Mouse (Mus musculus): ENCODE results near the gene Traf5. TPM values are rescaled to one million over a fixed set of nuclear protein-coding genes. Genes with fewer than 3 reads are reported as not detected.

Traf5 gene
- polyA plus RNA-seq, 1 experiment from 2014 or later: 2.6 TPM

GRCm38 (mm10) chr1:192107352-192107751, 15.0 kb upstream of the Traf5 start:
- Histone ChIP-seq H3K4me3 (no peak overlapping the region), H3K9me3 (no peaks in the 10 kb centered on the region), H3K27me3 (no peaks in the 10 kb centered on the region), H3K27ac (no peak overlapping the region), H3K4me2 (no peak overlapping the region), H3K36me3 (peaks cover 57% of the 10 kb centered on the region), H3K4me1 (replicated peaks) (no peaks in the 10 kb centered on the region), H3K9ac (no peak overlapping the region)
- 22% methylated on average over 2 of the region's 2 CpGs for WGBS
- no peak for ATAC-seq (ENCODE audit: low FRiP score)

GRCm38 (mm10) chr1:192105902-192106389, 13.6 kb upstream of the Traf5 start:
- Histone ChIP-seq H3K36me3 (peaks cover 59% of the 10 kb centered on the region), H3K9me3 (no peaks in the 10 kb centered on the region), H3K9ac (no peak overlapping the region), H3K27ac (no peak overlapping the region), H3K4me1 (replicated peaks) (no peaks in the 10 kb centered on the region), H3K27me3 (no peaks in the 10 kb centered on the region), H3K4me2 (no peak overlapping the region), H3K4me3 (no peak overlapping the region)
- no peak for ATAC-seq (ENCODE audit: low FRiP score)
- 92% methylated on average over 4 of the region's 4 CpGs for WGBS

- Histone ChIP-seq H3K9ac (no peak overlapping the region), H3K9me3 (no peaks in the 10 kb centered on the region), H3K36me3 (peaks cover 51% of the 10 kb centered on the region), H3K4me3 (no peak overlapping the region), H3K4me2 (no peak overlapping the region), H3K4me1 (replicated peaks) (no peaks in the 10 kb centered on the region), H3K27me3 (no peaks in the 10 kb centered on the region), H3K27ac (no peak overlapping the region)
- 96% methylated on average over 9 of the region's 9 CpGs for WGBS
- no peak for ATAC-seq (ENCODE audit: low FRiP score)
These were observed 11.7 kb upstream of the Traf5 start for GRCm38 (mm10) chr1:192104021-192104420.

- Histone ChIP-seq H3K4me2 (no peak overlapping the region), H3K9me3 (no peaks in the 10 kb centered on the region), H3K9ac (no peak overlapping the region), H3K36me3 (peaks cover 48% of the 10 kb centered on the region), H3K27me3 (no peaks in the 10 kb centered on the region), H3K4me3 (no peak overlapping the region), H3K4me1 (replicated peaks) (no peaks in the 10 kb centered on the region), H3K27ac (no peak overlapping the region)
- no peak for ATAC-seq (ENCODE audit: low FRiP score)
- 65% methylated on average over 6 of the region's 6 CpGs for WGBS
These were observed 10.8 kb upstream of the Traf5 start for GRCm38 (mm10) chr1:192103176-192103575.

- H3K27ac ChIP-seq: no peak overlapping the region
- no peak overlapping the region for H3K4me3 ChIP-seq
- 89% methylated on average over 8 of the region's 8 CpGs for WGBS
- H3K4me1 ChIP-seq (replicated peaks): no peaks in the 10 kb centered on the region
- no peak overlapping the region for H3K4me2 ChIP-seq
- H3K27me3 ChIP-seq: no peaks in the 10 kb centered on the region
- no peak overlapping the region for H3K9ac ChIP-seq
- peaks cover 46% of the 10 kb centered on the region for H3K36me3 ChIP-seq
- ATAC-seq (ENCODE audit: low FRiP score): no peak
- H3K9me3 ChIP-seq: no peaks in the 10 kb centered on the region
These were observed 9.0 kb upstream of the Traf5 start for GRCm38 (mm10) chr1:192101359-192101758.

GRCm38 (mm10) chr1:192100742-192101141, 8.4 kb upstream of the Traf5 start:
- H3K4me3 ChIP-seq: no peak overlapping the region
- no peaks in the 10 kb centered on the region for H3K9me3 ChIP-seq
- no peak overlapping the region for H3K4me2 ChIP-seq
- H3K9ac ChIP-seq: no peak overlapping the region
- H3K27ac ChIP-seq: no peak overlapping the region
- H3K4me1 ChIP-seq (replicated peaks): no peaks in the 10 kb centered on the region
- no peaks in the 10 kb centered on the region for H3K27me3 ChIP-seq
- ATAC-seq (ENCODE audit: low FRiP score): no peak
- H3K36me3 ChIP-seq: peaks cover 44% of the 10 kb centered on the region
- 94% methylated on average over 11 of the region's 11 CpGs for WGBS

- no peak overlapping the region for H3K4me3 ChIP-seq
- peaks cover 7% of the 10 kb centered on the region for H3K4me1 ChIP-seq (replicated peaks)
- no peak overlapping the region for H3K4me2 ChIP-seq
- no peak overlapping the region for H3K27ac ChIP-seq
- H3K9me3 ChIP-seq: no peaks in the 10 kb centered on the region
- no peak for ATAC-seq (ENCODE audit: low FRiP score)
- whole genome bisulfite sequencing: 91% methylated on average over 5 of the region's 5 CpGs
- H3K27me3 ChIP-seq: peaks cover 16% of the 10 kb centered on the region
- H3K36me3 ChIP-seq: peaks cover 10% of the 10 kb centered on the region
- no peak overlapping the region for H3K9ac ChIP-seq
These were observed 3.3 kb upstream of the Traf5 start for GRCm38 (mm10) chr1:192095626-192096025.

- no peak overlapping the region for H3K27ac ChIP-seq
- H3K4me3 ChIP-seq: no peak overlapping the region
- no peak overlapping the region for H3K4me2 ChIP-seq
- no peak overlapping the region for H3K9ac ChIP-seq
- no peak for ATAC-seq (ENCODE audit: low FRiP score)
- peaks cover 7% of the 10 kb centered on the region for H3K36me3 ChIP-seq
- no peaks in the 10 kb centered on the region for H3K9me3 ChIP-seq
- 63% methylated on average over 13 of the region's 13 CpGs for WGBS
- peaks cover 7% of the 10 kb centered on the region for H3K4me1 ChIP-seq (replicated peaks)
- peaks cover 25% of the 10 kb centered on the region for H3K27me3 ChIP-seq
These were observed 2.3 kb upstream of the Traf5 start for GRCm38 (mm10) chr1:192094451-192095170.

GRCm38 (mm10) chr1:192092879-192093660, 711 bp upstream of the Traf5 start:
- Histone ChIP-seq H3K9ac (peak overlapping the region; percentile 76), H3K9me3 (no peaks in the 10 kb centered on the region), H3K4me3 (peak overlapping the region; percentile 54), H3K27me3 (peaks cover 30% of the 10 kb centered on the region), H3K36me3 (peaks cover 1% of the 10 kb centered on the region), H3K27ac (no peak overlapping the region), H3K4me2 (peak overlapping the region; percentile 92), H3K4me1 (replicated peaks) (peaks cover 7% of the 10 kb centered on the region)
- whole genome bisulfite sequencing: 33% methylated on average over 16 of the region's 16 CpGs
- ATAC-seq (ENCODE audit: low FRiP score): peak; percentile 84

- no peaks in the 10 kb centered on the region for H3K9me3 ChIP-seq
- H3K36me3 ChIP-seq: no peaks in the 10 kb centered on the region
- H3K4me1 ChIP-seq (replicated peaks): peaks cover 7% of the 10 kb centered on the region
- H3K4me3 ChIP-seq: no peak overlapping the region
- ATAC-seq (ENCODE audit: low FRiP score): no peak
- H3K27ac ChIP-seq: no peak overlapping the region
- no peak overlapping the region for H3K9ac ChIP-seq
- 78% methylated on average over 11 of the region's 11 CpGs for WGBS
- peaks cover 30% of the 10 kb centered on the region for H3K27me3 ChIP-seq
- no peak overlapping the region for H3K4me2 ChIP-seq
These were observed 1.4 kb downstream of the Traf5 start for GRCm38 (mm10) chr1:192090689-192091567.

GRCm38 (mm10) chr1:192090281-192090680, 2.1 kb downstream of the Traf5 start:
- Histone ChIP-seq H3K4me1 (replicated peaks) (peaks cover 7% of the 10 kb centered on the region), H3K27me3 (peaks cover 30% of the 10 kb centered on the region), H3K4me3 (no peak overlapping the region), H3K36me3 (no peaks in the 10 kb centered on the region), H3K27ac (no peak overlapping the region), H3K9me3 (no peaks in the 10 kb centered on the region), H3K9ac (no peak overlapping the region), H3K4me2 (no peak overlapping the region)
- 84% methylated on average over 3 of the region's 3 CpGs for WGBS
- ATAC-seq (ENCODE audit: low FRiP score): no peak

Measured in hindbrain, embryonic 13.5 days (tissue).